Mouse (Mus musculus) liver (tissue): ENCODE measurements at regions not wholly inside any gene's neighbourhood (a gene's known extent, or its start where the extent isn't known, plus 50 kb on each side); places are given as distances from the start of the nearest gene placed in this dataset.
"Not testable (repeated sequence)": the region's sequence is repeated elsewhere in the genome, so short reads cannot be mapped to it uniquely, and the experiment has no call there.

Experiments used
- DNase-seq: peaks from one replicate; pipeline ENCODE4 v3.0.0-alpha.2; 2020; ENCODE audit warnings: mixed read lengths

GRCm38 (mm10) chr3:101224091-101224490 is 63.6 kb downstream of the Cd2 start:
- DNase-seq, result no peak

DNA sequence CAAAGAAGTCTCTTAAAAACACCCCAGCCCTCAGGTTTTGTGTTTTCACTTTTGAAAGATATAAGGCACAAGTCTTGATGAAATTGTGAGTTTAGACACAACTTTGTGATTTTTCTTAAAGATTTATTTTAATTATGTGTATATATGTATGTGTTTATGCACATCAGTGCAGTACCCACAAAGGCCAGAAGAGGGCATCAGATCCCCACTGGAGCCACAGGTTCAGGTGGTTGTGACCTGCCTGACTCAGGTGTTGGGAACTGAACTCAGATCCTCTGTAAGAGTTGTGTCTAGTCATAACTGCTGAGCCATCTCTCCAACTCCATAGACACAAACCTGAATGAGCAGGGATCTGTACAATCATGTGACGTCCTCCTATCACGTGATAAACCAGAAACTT is 67.8 kb downstream of the Cd2 start:
- no peak for DNase-seq

GRCm38 (mm10) chr3:101216711-101217110 is 71.0 kb downstream of the Cd2 start:
- no peak for DNase-seq

GRCm38 (mm10) chr3:101213212-101213562 is 74.6 kb downstream of the Cd2 start:
- no peak for DNase-seq

GRCm38 (mm10) chr3:101212403-101213211 is 75.1 kb downstream of the Cd2 start:
- peak; percentile 13 for DNase-seq

GRCm38 (mm10) chr3:101211936-101212335 is 75.8 kb downstream of the Cd2 start:
- DNase-seq, result no peak

- no peak for DNase-seq
Measured at GRCm38 (mm10) chr3:101209546-101209945, 78.2 kb downstream of the Cd2 start.

DNA sequence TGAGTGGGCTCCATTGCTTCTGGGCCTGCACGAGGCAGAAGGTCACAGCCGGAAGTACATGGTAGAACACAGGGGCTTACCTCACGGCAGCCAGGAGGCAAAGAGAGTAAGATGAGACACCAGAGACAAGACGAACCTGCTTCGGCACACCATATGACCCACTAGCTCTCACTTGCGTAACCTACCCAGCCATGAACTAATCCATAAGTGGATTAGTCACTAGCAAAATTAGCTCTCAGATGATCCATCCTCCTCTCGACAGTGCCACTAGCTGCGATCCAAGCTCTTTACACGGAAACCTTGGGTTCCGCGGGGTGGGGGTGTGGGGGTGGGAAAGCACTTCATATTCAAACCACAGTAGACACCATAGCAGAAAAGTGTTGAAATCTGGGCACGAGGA is 79.0 kb downstream of the Cd2 start:
- no peak for DNase-seq

- not testable (repeated sequence) for DNase-seq
Measured at GRCm38 (mm10) chr3:101206172-101206571, 81.6 kb downstream of the Cd2 start.

GRCm38 (mm10) chr3:101194725-101195124 is 84.6 kb upstream of the Ptgfrn start:
- no peak for DNase-seq

DNA sequence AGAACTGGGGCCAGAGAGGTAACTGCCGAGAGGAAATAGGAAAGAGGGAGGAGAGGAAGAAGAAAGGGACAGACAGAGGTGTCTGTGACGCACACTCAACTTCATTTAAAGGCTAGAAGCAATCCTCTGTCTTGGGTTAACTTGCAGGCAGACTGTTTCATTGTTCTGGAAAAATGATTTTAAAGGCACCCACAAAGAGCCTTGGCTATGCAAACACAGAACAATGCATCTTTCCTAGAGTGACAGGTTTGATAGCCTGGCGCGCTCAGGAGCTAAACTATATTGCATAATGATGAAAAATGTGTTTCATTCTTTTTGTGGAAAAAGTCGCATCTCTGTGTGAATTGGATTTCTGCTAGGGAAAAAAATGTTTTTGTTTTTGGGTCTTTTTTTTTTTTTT is 84.2 kb upstream of the Ptgfrn start:
- DNase-seq, result no peak

- no peak for DNase-seq
Measured at GRCm38 (mm10) chr3:101191298-101191986, 81.4 kb upstream of the Ptgfrn start.

DNA sequence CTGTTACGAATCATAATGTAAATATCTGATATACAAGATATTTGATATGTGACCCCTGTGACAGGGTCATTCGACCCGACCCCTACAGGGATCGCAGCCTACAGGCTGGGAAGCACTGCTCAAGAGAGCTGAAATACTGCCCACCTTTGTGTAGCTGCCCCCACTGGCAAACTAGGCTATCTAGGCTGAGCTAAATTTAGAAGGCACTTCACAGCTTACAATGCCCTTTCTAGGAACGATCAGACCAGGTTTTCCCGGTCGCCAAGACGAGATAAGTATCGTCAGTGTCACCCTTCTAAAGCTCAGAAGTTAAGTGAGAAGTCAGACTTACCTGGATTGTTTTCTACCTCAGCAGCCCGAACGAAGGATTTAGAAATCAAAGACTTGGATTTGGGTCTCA is 71.9 kb upstream of the Ptgfrn start:
- DNase-seq, result no peak

GRCm38 (mm10) chr3:101173954-101174353 is 63.9 kb upstream of the Ptgfrn start:
- DNase-seq, result no peak

DNA sequence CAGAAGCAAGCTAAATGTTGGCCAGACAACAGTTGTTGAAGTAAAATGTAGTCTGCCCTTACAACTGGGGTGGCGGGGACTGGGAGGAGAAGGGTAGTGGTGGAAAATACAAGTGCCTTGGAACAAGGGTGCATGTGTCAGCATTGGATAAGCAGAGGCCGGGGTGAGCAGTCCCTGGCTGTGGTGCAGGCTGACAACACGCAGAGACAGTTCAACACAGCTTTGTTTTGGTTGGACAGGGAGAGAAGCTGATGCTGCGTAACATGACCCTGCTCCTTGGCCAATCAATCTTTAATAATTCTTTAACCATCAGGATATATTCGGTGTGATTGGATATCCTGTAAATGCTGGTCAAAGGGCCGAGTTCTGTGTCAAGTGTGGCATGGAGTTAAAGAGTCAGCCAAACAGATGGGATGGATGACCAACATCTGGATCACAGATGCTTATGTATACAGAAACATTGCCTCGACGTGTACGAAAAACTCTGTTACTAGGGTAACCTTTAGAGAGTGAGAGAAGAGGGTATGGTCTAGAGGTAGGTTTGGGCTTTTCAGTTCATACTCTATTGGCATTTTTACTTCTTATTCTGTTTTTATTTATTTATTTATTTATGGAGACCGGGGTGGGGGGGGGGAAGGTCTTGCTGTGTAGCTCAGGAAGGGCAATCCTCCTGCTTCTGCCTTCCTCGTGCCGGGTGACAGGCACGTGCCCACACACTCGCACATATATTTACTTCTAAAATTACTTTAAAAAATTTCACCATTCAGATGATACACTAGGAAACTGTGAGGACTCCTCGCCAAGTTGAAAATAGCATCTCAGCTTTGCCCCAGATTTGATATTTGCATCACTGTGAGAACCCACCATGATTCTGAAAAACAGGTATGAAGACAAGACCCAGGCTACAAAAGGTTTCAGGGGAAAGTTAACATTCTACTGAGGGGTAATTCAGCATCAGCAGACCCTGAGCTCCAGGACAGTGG is 60.2 kb upstream of the Ptgfrn start:
- DNase-seq, result no peak

GRCm38 (mm10) chr3:101167026-101167425 is 56.9 kb upstream of the Ptgfrn start:
- DNase-seq, result no peak

GRCm38 (mm10) chr3:101166580-101166979 is 56.5 kb upstream of the Ptgfrn start:
- DNase-seq, result no peak

DNA sequence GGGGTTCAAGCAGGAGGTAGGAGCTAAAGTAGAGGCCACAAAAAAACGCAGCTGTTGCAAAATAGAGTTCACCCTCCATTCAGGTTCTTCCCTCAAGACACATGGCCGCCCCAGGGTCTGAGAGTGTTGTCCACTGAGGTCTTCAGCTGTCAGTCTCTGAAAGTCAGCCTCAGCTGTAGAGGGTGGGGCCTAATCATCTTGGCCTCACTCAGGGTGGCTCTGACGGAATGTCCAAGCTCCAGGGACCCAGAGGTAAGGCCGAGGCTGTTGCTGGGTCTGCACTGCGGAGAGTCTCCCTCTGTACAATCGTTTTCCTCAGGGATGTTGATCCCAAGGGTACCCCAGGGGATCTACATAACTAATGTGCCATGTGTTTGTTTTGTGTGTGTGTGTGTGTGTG is 55.2 kb upstream of the Ptgfrn start:
- DNase-seq, result no peak

GRCm38 (mm10) chr3:101164771-101165170 is 54.7 kb upstream of the Ptgfrn start:
- no peak for DNase-seq

DNA sequence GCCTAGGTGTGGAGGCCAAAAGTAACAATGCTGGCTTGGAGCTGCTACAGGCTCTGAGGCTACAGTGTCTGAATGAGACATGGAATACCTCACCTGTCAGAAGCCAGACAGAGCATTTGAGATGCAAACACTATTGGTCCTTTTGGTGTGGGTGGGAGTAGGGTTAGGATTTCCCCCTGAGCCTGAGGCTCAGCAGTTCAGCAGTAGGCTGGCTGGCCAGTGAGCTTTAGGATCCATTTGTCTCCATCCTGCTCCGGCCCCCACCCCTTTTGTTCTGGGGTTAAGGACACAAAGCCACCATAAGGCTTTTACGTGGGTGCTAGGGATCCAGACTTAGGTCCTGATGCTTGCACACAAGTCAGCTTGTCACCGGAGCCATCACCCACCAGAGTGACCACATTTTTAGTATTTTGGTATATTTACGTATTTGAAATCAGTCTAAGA is 53.9 kb upstream of the Ptgfrn start:
- DNase-seq, result no peak

DNA sequence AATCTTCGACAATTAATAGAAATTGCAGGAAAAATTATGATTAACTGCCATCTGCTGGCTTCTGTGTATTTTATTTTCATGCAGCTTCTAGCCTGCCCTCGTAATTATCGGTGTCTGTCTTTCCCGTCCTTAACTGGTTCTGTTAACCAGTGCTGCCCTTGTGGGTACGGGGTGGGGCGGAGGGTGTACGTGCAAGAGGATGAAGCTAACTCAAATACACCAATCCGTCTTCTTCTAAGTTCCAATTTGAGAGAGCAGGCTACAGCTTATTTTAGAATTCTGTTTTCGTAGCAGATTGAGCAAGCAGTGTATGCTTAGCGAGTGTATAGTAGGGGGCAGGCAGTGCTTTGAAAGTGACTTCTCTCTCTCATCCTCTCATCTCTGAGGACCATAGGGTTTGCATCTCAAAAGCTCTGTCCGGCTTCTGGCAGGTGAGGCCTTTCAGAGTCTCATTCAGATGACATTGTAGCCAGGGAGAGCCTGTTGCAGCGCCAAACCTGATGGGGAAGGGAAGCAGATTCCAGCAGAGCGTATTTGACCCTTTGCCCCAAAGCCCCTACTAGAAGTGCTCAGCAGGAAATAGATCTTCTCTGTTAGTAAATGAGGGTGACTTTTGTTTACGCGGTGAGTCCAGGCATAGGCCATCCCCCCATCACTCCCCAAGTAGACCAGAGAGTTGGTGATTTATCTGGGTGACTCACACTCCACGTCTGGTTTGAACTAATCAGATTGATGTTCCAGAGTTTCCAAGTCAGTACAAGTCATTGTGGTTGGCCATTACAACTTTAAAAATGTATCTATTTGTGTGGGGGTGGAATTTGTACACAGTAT is 53.3 kb upstream of the Ptgfrn start:
- no peak for DNase-seq

DNA sequence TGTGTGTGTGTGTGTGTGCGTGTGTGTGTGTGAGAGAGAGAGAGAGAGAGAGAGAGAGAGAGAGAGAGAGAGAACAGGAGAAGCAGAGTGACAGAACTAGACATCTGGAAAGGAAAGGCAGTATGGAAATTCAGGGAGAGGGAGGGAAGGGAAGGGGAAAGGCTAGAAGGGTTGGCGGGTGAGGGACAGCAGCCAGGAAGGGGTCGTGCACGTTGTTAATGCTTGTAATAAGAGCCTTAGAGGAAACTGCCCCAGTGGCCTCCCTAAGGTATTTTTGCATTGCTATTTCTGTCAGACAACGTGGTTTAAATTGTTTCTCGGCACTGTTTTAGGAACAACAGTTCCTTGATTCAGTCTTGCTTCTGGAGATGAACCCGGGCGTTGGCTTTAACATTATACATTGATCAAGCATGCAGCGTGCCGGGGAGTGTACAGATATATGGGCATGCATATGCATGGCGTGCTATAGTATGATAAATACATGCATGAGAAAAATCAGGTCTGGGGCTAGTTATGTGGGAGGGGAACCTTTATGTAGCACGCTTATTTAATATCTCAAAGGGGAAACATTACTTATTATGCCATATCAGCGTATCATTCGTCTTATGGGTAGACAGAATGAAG is 52.6 kb upstream of the Ptgfrn start:
- no peak for DNase-seq
